Mouse (Mus musculus): ENCODE data around the gene Noa1. TPM values are rescaled to one million over a fixed set of nuclear protein-coding genes. Genes with fewer than 3 reads are reported as not detected.
A peak's percentile ranks its signal among the peaks of the same experiment; 100 is the strongest.

The Noa1 gene
- polyA plus RNA-seq, 1 experiment from 2014 or later = 18.2 TPM

GRCm38 (mm10) chr5:77252115-77252827, 57.6 kb downstream of the Noa1 start:
- H3K4me2 ChIP-seq = no peak overlapping the region
- WGBS (ENCODE audit: insufficient replicate concordance) = 42% methylated on average over 8 of the region's 8 CpGs
- no peak overlapping the region for H3K27ac ChIP-seq (replicated peaks)
- no peak overlapping the region for H3K9ac ChIP-seq
- no peaks in the 10 kb centered on the region for H3K9me3 ChIP-seq (replicated peaks)
- H3K4me1 ChIP-seq (replicated peaks) = no peaks in the 10 kb centered on the region
- H3K4me3 ChIP-seq (replicated peaks) = no peak overlapping the region
- no peaks in the 10 kb centered on the region for H3K36me3 ChIP-seq (replicated peaks)
- no peak for ATAC-seq (ENCODE audit: insufficient read depth)
- H3K27me3 ChIP-seq = no peaks in the 10 kb centered on the region

GRCm38 (mm10) chr5:77251656-77252055, 58.2 kb downstream of the Noa1 start:
- H3K36me3 ChIP-seq (replicated peaks) = no peaks in the 10 kb centered on the region
- no peak overlapping the region for H3K4me3 ChIP-seq (replicated peaks)
- no peak overlapping the region for H3K4me2 ChIP-seq
- no peak for ATAC-seq (ENCODE audit: insufficient read depth)
- no peak overlapping the region for H3K9ac ChIP-seq
- no peaks in the 10 kb centered on the region for H3K27me3 ChIP-seq
- H3K27ac ChIP-seq (replicated peaks) = no peak overlapping the region
- 27% methylated on average over 5 of the region's 5 CpGs for WGBS (ENCODE audit: insufficient replicate concordance)
- H3K4me1 ChIP-seq (replicated peaks) = no peaks in the 10 kb centered on the region
- no peaks in the 10 kb centered on the region for H3K9me3 ChIP-seq (replicated peaks)

DNA sequence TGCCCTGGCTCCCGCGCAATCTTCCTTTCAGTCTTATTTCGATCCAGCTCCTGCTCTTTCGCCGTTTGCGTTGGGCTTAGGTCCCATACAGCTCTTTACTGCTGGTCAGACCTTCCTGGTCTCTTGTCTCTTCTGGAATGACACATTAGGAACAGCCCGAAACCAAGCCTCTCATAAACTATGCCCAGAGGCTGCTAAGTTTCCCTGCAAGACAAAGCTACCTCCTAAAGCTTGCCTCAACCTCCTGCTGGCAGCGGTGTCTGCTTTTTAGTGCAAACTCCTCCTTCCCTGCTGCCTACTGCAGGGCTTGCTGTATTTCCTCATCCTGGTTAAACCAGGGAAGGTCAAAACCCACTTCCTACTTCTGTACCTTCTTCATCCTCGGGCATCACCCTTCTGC, 59.8 kb downstream of the Noa1 start:
- H3K36me3 ChIP-seq (replicated peaks) = no peaks in the 10 kb centered on the region
- peaks cover 8% of the 10 kb centered on the region for H3K4me1 ChIP-seq (replicated peaks)
- no peak overlapping the region for H3K4me2 ChIP-seq
- no peak overlapping the region for H3K4me3 ChIP-seq (replicated peaks)
- WGBS (ENCODE audit: insufficient replicate concordance) = 64% methylated on average over 9 of the region's 9 CpGs
- H3K9me3 ChIP-seq (replicated peaks) = no peaks in the 10 kb centered on the region
- no peak overlapping the region for H3K27ac ChIP-seq (replicated peaks)
- no peak for ATAC-seq (ENCODE audit: insufficient read depth)
- H3K27me3 ChIP-seq = no peaks in the 10 kb centered on the region
- no peak overlapping the region for H3K9ac ChIP-seq

DNA sequence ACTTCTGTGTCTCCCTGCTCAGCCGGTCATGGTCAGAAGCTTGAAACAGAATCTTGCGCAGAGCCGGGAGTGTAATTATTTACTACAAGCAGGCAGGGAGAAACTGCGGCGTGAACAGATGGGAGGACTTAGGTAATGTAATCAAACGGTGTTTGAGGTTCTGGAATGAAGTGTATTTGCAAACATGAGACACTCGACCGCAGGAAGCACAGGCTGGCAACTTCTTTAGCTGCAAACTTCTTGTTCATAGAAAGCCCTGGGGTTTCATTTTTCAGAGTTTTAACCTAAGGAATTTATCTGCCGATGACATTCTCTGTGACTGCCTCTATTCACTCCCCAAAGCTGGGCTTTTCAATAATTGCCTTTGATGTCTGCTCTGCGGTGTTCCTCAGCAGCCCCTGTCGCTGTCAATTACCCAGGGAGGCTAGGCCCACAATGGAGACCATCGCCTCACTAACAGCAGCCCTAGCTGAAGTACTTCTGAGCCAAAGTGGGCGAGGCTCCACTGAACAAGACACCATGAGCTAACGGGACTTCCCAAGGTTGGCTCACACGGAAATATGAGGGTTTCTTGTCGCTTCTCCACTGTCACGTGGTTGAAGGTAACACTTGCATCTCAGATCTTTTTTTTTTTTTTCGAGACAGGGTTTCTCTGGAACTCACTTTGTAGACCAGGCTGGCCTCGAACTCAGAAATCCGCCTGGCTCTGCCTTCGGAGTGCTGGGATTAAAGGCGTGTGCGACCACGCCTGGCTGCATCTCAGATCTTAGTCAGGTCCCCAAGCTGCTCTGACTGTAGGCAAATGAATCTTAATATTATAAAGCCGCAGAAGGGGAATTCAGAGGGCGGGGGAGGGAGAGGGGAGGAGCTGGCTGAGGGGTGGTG, 63.9 kb downstream of the Noa1 start:
- Histone ChIP-seq H3K4me3 (replicated peaks) (peak overlapping the region; percentile 34), H3K36me3 (replicated peaks) (no peaks in the 10 kb centered on the region), H3K4me1 (replicated peaks) (peaks cover 8% of the 10 kb centered on the region), H3K9me3 (replicated peaks) (no peaks in the 10 kb centered on the region), H3K27ac (replicated peaks) (no peak overlapping the region), H3K27me3 (no peaks in the 10 kb centered on the region), H3K4me2 (peak overlapping the region; percentile 54), H3K9ac (no peak overlapping the region)
- 34% methylated on average over 26 of the region's 26 CpGs for WGBS (ENCODE audit: insufficient replicate concordance)
- no peak for ATAC-seq (ENCODE audit: insufficient read depth)

DNA sequence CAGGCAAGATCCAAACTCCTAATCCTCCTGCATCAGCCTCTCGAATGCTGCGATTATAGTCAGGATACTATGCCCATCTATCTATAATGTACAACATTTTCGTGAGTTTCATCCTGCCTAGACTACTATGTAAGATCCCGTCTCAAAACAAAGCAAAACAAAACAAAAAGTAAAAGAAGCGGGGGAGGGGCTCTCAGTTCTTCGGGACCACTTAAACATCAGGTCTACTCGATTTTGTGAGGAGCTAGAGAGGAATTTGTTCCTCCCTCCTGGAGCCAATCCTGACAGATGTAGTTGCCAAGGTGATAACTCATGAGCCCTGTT, 64.5 kb downstream of the Noa1 start:
- Histone ChIP-seq H3K4me3 (replicated peaks) (peak overlapping the region; percentile 34), H3K27ac (replicated peaks) (no peak overlapping the region), H3K9me3 (replicated peaks) (no peaks in the 10 kb centered on the region), H3K9ac (no peak overlapping the region), H3K36me3 (replicated peaks) (no peaks in the 10 kb centered on the region), H3K4me2 (peak overlapping the region; percentile 54), H3K4me1 (replicated peaks) (peaks cover 8% of the 10 kb centered on the region), H3K27me3 (no peaks in the 10 kb centered on the region)
- 37% methylated on average over 7 of the region's 7 CpGs for WGBS (ENCODE audit: insufficient replicate concordance)
- no peak for ATAC-seq (ENCODE audit: insufficient read depth)

DNA sequence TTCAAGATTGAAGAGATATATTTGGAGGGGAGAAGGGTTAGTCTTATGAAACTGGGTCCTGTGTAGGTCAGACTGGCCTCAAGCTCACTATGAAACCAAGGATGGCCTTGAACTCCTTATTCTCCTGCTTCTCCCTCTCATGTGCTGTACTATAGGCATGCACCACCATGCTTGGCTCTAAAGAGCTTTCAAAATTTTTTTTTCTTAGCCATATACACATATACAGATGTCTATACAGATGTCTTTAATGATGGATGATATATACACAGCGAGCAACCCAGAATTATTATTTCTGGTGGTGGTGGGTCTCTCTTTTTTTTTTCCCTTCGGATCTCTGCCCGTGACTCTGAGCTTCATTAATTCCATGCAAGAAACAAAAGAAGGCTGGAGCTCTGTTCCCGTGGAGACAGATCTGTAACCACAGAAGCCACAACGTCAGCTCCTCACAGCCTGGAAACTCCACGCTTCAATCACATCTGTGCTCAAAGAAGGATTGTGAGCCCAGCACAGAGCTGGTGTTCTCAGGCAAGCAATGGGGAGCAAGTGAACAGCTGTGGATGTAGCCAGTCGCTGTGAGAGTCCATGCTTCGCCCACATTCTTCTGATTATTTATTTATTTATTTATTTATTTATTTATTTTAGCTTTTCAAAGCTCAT, 65.4 kb downstream of the Noa1 start:
- Histone ChIP-seq H3K36me3 (replicated peaks) (no peaks in the 10 kb centered on the region), H3K27ac (replicated peaks) (no peak overlapping the region), H3K9ac (no peak overlapping the region), H3K9me3 (replicated peaks) (no peaks in the 10 kb centered on the region), H3K4me3 (replicated peaks) (no peak overlapping the region), H3K27me3 (no peaks in the 10 kb centered on the region), H3K4me1 (replicated peaks) (peaks cover 8% of the 10 kb centered on the region), H3K4me2 (no peak overlapping the region)
- ATAC-seq (ENCODE audit: insufficient read depth) = no peak
- WGBS (ENCODE audit: insufficient replicate concordance) = 42% methylated on average over 8 of the region's 8 CpGs

Small RNA genes within 50 kb of the gene (microRNA-seq; reads per million reads assigned to microRNA genes)
- gene Mir5098 = not detected

Other genes starting within 250 kb of the Noa1 start
- gene Hopx, start 195.0 kb downstream of the Noa1 start, polyA plus RNA-seq (2015; fragmentation: Nextera tagmentation; extraction: Ambion mirVana) = 0.13 and 0.28 TPM in 2 replicates
- 0.21 TPM in 1 of 2 replicates, not detected in the other for gene Spink2, start 98.6 kb downstream of the Noa1 start, polyA plus RNA-seq (2015; fragmentation: Nextera tagmentation; extraction: Ambion mirVana)
- gene Rest, start 44.6 kb downstream of the Noa1 start, polyA plus RNA-seq (2015; fragmentation: Nextera tagmentation; extraction: Ambion mirVana) = 6.4 and 6.8 TPM in 2 replicates
- gene Polr2b, start 63 bp upstream of the Noa1 start, polyA plus RNA-seq (2015; fragmentation: Nextera tagmentation; extraction: Ambion mirVana) = 24.9 and 26.0 TPM in 2 replicates
- gene Igfbp7, start 98.0 kb upstream of the Noa1 start, polyA plus RNA-seq (2015; fragmentation: Nextera tagmentation; extraction: Ambion mirVana) = 24.3 and 30.7 TPM in 2 replicates

All from liver, embryonic 15.5 days (tissue).